Mouse (Mus musculus) retina, postnatal 1 day (tissue): ENCODE data around the gene Cdr2.
"Not testable (repeated sequence)": the region's sequence is repeated elsewhere in the genome, so short reads cannot be mapped to it uniquely, and the experiment has no call there.

Source experiments
- DNase-seq: peaks from one replicate; pipeline ENCODE4 v3.0.0-alpha.2; 2012

The Cdr2 gene

DNA sequence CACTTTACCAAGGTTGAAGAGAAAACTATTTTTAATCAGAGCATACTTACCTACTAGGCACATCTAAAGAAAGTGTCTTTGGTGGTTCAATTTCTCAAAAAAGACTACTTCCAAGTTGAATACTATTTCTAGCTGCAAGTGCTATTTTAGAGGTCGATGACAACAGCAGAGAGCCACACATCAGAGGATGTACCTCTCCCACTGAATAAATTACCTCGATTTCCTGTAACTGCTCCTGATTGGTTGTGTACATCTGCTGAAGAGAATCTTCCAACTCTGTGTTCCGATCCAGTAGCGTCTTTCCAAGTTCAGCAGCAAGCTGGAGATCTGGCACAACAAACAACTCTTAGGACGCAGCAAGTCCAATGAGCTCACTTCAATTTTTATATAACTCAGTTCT, 12.0 kb downstream of the Cdr2 start:
- no peak for DNase-seq

DNA sequence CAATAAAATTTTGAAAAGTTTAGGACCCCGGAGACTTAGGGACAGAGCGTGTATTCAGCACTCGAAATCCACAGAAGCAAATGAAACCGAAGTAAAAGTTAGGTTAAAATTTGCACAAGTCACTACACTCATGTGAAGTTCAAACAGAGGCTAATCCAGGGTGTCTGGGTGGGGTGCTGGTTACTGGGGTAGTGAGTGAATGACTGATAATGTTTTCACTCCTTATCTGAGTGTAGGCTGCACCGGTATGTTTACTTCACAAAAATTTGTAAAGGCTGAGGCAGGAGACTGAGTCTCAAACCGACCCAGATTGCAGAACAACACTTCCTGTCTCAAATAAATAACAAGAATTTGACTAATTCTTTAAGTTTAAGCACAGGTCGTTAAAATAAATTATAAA, 12.9 kb downstream of the Cdr2 start:
- DNase-seq = no peak

DNA sequence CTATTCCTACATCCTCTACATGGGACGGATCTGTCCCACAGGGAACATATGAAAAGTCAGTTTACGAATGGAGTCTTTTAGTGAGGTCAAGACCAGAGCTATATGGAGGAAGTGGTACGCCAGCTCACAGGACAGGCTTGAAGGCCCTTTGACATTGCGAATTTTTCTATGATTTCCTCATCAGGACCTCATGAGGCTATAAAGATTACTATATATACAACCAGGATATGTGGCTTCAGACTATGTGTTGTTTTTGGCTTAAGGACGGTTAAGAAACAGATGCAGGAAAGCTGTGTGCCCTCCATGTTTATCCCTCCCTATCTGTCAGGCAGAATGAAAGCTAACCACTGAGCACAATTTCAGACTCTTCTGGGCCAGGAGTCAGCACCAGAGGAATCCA, 19.0 kb downstream of the Cdr2 start:
- DNase-seq = no peak

DNA sequence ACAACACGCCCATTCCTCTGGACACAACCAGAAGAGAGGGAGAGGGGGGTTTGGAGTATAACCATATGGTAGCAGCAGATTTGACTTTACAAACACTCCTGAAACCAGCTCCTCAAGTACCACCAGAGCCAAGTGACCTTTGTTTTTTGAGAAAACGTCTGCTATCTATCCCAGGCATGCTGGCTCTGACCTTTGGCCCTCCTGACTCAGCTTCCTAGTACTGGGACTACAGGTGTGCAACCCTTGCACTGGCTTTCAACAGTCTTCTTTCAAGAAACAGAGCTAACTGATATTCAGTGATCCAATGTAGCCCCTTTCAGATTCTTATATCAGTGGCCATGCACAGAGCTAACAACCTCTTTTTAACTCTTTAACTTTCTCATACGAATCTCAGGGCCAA, 20.2 kb downstream of the Cdr2 start:
- no peak for DNase-seq

DNA sequence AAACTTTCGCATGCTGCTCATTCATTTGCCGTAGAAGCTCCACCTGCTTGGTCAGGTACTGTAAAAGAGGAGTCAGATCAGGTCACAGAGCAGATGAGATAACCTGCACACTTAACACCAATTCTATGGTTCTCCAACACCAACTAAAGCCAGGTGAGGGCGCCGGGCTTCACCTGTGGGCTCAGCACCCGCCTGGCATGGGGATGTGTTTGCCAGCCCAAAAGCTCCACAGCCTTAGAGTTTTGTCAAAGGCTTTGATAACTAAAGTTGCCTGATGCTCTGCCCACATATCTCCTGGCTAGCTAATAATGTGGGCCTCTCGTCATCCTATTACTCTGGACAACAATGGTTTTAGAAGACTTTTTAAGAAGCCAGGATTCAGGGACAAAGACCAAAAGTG, 21.5 kb downstream of the Cdr2 start:
- no peak for DNase-seq

DNA sequence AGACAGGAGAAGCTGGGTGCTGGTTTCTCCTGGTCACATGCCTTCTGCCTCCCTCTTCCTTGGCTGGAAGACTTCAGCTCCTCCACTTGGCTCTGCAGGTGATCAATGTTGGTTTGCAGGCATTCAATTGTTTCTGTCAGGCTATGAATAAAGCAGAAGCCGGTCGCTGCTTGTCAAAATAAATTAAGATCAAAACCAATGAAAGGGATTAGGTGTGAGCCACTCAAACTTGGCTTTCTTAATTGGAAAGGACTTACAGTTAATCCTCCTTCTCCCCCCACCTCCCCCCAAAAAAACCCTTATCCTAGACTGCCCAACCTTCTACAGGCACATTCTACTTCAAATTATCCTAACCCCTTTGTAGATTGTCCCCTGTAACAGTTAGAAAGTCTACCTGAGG, 22.0 kb downstream of the Cdr2 start:
- peak; percentile 69 for DNase-seq

DNA sequence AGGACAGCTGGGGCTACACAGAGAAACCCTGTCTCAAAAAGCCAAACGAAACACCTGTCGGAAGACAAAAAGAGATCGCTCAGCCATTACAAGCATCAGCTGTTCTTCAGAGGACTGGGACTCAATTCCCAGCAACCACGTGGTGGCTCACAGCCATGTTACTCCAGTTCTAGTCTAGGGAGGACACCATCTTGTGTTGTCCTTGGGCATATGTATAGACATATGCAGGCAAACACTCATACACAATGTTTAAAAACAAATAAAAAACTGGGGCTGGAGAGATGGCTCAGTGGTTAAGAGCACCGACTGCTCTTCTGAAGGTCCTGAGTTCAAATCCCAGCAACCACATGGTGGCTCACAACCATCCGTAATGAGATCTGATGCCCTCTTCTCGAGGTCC, 28.5 kb downstream of the Cdr2 start:
- DNase-seq = not testable (repeated sequence)

DNA sequence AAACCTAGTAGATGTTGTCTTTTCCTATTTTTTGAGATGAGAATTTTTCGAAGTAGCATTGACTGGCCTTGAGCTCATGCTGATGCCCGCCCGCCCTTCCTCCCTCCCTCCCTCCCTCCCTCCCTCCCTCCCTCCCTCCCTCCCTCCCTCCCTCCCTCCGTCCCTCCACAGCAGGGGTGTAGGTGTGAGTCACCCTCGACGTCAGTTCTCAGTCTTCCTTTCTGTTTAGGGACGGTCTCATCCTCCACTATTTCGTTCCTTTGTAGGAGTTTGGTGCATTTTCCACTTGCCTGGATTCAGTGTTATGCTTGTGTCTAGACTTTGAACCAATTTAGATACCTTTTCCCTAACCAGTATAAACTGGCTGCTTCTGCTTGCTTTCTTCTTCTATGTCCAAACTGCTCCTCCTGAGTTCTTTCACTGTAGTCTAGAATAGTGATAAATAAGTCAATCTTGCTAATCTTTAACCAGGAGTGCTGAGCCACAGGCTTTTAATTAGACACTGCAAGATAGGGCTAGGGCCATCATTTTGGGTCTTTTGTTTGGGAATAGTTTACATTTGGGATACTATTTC, 38.1 kb downstream of the Cdr2 start:
- DNase-seq = no peak

DNA sequence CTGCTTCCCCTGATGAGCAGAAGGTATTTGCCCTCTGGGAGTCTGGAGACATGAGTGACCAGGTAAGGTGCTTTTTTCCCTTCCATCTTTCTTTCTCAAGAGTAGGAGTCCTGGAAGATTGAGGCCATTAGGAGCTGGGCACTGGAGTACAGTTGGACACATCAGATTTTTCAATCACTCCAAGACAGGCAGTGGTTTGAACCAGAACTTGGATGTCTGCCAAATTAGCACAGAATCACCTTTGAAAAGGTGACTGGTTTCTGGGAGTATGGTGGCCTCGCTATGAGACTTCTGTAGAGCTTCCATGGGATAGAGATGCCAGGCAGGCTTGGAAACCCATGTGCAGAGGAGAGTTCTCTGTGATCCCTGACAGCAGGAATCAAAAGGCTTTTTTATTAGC, 39.6 kb downstream of the Cdr2 start:
- no peak for DNase-seq

DNA sequence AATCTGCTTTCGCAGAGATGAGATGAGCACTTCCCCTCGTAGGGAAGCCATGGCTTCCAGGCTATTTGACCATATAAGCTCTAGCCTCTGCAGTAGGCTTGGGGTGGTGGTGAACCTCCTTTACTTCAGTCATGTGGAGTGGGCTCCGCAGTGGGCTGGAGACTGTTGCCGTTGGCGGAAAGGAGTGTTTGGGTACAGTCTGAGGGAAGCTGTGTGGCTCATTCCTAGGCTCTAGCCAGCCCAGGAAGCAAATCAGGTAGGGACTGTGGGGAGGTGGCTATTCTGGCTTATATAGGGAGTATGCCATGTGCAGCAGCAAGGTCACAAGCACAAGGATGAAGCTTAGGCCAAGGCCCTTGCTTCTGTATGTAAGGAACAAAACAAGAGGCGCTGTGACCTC, 40.9 kb downstream of the Cdr2 start:
- DNase-seq = no peak

DNA sequence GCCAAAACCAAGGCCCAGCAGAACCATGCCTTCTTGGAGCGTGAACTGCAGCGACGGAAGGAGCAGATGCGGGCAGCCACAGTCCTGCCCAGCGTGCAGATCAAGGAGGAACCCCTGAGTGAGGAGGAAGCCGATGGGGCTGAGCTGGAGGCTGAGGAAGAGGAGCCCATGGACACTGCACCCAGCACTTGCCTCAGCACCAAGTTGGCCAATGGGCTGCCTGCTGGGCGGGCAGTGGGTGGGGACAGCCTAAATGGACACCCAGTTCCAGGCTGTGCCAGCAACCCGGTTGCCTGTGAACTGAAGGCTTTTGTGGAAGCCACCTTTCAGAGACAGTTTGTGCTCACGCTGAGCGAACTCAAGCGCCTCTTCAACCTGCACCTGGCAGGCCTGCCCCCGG, 41.8 kb downstream of the Cdr2 start:
- no peak for DNase-seq

DNA sequence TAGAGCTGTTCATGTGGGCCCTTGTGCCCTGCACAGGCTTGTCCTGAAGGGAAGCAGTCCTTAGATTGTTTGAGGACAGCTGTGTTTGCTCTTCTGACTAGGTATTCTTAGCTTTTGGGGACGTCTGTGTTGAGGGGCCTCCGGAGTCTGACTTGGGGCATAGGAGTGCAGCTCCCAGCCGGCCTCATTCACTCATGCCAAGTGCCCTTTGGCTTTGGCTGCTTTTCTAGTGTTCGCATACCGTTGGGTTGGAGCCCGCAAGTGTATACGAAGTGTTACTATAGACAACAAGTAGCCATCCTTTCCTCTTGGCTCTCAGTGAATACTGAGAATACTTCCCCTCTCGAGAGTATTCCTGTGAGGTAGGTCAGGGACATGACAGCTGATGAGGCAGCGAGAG, 43.9 kb downstream of the Cdr2 start:
- no peak for DNase-seq

DNA sequence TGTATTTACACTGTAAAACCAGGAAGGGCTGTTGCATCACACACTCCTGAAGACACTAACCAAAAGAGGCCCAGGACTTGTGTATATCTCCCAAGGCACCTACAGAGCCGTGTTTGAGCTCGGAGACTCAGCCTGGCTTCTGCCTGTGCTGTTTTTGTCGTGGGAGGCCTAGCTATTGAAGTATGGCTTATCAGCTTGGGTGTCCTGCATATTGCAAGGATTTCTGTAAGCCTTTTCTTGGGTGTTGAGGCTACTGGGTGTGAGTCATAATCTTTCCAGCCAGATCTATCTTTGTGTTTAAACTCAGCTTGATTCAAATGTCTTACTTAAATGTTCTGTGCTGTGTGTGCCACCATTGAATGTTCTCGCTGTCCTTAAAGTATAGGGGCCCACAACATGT, 45.6 kb downstream of the Cdr2 start:
- DNase-seq = no peak

DNA sequence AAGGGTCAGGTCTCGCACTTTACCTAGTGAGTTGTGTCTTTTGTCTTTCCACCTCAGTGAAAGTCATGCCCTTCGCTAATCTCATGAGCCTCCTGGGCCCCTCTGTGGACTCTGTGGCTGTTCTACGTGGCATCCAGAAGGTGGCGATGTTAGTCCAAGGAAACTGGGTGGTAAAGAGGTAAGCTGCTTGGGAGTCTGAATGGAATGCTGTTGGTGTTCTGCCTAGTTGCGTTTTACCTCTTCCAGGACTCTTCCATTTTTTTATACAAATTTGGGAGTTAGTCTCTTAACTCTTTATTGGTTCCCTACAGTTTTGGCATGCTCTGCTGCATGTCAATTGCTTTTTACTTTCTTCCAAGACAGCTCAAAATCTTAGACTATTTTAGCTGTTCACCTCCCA, 47.4 kb downstream of the Cdr2 start:
- DNase-seq = peak; percentile 80

DNA sequence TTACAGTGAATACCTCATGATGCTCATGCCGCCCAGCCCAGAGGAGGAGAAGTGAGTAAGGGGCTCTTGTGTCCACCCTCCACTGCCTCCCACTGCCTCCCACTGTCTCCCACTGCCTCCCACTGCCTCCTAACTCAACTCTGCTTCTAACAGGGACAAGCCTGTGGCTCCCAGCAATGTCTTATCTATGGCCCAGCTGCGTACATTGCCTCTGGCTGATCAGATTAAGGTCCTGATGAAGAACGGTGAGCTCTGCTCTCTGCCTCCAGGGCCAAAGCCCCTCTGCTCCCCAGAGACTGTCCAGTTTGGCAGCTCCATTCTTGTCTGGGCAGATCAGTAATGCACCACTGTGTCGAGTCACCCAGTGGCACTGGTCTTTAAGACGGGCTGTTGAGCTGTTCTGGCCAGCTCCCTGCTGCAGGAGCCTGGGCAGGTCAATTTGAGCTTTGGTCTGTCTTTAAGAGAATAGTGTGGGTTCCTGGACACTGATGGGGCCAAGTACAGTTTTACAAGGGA, 48.4 kb downstream of the Cdr2 start:
- no peak for DNase-seq

DNA sequence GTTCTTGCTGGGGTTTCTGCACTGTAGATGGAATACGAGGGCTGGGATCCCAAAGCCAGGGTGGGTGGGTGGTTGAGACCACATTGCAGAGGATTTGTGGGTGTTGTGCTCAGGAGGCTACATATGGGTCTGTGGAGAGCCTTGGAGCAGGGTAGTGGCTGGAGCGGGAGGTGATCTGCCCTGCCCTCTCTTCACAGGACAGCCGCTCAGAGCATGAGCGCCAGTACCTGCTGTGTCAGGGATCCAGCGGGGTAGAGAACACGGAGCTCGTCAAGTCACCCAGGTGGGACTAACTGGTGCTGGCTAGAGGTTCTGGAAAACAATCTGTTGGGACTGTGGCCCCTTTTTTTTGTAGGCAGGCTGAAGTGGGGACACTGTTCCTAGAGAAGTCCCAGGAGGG, 49.0 kb downstream of the Cdr2 start:
- DNase-seq = no peak

DNA sequence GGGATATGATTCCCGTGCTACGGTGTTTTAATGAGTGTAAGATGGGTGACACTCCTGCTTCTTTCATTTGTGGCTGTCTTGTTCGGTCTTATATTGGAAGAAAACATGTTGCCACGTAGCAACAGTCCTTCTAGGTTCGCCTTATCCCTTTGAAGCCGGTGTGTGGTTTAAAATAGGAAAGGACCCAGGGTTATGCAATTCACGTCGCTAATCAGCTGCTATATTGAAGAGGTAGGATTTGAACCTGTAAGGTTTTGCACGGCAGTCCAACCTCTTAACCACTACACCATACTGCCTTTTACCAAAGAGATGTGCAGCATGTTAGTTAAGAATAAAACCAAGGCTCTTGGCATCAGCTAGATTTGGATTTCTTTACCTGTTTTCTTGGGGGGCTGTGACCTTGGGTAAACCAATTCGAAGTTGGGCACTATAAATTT, 63.6 kb downstream of the Cdr2 start:
- DNase-seq = peak; percentile 79

DNA sequence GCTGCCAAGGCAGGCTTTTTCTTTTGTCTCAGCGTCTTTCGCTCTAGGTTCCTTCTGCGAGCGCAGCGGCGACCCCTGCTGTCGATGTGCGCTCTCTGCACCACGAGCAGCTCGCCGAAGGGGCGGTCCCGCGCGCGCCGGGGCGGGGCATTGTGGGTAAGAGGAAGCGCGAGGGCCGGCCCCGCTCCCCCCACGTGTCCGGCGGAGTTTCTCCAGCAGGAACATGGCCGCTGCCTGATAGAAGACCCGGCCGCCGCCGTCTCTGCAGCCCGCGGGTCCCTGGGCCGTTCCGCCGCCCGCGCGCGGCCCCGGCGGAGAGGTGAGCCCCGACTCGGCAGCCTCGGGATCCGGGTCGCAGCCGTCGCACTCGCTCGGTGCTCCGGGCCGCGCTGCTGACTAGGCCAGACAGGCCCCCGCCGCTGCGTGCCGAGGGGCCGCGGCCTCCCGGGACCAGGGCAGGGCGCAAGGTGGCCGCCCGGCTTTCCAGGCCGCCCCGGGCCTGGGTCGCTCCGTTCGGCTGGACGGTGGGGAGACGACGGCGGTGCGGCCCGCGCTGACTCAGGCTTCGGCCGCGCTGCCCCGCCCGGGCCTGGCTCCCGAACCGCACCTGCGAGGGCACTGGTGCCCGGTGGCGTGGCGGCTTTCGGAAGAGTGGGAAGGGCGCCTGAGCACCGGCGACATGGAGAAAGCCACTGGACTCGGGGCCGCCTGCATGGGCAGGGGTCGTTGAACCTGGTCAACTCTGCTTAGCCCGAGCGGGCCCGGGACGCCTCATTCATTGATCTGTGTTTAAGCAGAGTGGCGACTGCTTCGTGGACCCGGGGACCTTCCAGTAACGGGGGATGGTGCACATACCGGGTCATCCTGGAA, 64.3 kb downstream of the Cdr2 start, which contains the start of gene Polr3e:
Gene Polr3e, plus strand, starts transcription at position 153 of the 870 bp plus-strand sequence.
- peak; percentile 98 for DNase-seq

DNA sequence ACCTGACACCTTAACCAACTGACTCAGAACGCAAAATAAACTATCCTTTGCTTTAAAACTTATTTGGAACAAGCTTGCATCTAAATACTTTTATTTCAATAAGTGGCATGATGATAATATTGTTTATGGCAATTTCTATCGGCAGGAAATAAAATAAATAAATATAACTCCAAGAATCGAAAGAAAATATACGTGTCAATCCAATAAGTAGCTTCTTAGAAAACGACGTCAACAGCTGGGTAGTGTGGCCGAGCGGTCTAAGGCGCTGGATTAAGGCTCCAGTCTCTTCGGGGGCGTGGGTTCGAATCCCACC, 64.9 kb downstream of the Cdr2 start:
- no peak for DNase-seq

DNA sequence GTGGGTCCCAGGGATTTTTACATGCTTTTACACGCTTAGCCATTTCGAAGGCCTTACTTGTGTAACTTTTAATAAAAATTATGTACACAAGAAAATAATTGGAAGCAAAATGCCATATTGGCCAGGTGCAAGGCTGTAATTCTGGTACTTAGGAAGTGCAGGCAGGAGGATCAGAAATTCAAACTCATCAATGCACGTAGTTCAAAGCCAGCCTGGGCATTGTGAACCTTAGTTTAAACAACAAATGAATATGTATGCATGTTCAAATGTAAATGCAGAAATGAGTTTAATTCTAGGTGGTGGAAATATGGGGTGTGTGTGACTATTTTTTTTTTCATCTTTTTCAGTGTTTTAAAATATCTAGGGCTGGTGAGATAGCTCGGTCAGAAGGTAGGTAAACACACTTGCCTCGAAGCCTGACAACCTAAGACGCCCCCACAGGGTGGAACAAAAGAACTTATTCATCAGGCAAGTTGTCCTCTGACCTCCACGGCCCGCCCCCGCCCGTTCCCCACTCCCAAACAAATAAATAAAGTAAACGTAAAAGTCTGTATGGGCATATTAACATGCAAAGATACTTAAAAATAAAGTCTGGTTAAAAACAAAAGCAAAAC, 65.7 kb downstream of the Cdr2 start:
- DNase-seq = no peak

DNA sequence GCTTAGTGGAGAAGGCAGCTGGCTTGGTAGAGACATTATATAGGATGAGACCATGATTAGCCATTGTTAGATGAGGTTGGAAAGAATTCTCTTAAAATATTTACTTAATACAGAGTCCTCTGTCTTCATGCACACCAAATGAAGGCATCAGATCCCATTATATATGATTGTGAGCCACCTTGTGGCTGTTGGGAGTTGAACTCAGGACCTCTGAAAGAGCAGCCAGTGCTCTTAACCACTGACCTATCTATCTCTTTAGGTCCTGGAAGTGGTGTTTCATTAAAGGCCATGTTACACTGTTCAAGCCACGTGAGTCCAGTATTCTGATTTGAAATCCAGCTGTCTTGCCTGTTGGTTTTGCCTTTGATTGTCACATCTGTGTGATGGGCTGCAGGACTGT, 68.8 kb downstream of the Cdr2 start:
- no peak for DNase-seq

DNA sequence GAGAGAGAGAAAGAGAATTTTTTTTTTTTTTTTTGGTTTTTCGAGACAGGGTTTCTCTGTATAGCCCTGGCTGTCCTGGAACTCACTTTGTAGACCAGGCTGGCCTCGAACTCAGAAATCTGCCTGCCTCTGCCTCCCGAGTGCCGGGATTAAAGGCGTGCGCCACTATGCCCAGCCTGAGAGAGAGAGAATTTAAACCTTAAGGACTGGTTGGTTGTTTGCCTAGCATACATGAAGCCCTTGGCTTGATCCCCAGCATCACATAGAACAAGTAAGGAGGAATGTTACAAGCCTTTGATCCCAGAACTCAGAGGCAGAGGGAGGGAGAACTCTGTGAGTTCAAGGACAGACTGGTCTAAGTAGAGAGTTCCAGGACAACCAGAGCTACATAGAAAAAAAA, 70.8 kb downstream of the Cdr2 start:
- DNase-seq = not testable (repeated sequence)

DNA sequence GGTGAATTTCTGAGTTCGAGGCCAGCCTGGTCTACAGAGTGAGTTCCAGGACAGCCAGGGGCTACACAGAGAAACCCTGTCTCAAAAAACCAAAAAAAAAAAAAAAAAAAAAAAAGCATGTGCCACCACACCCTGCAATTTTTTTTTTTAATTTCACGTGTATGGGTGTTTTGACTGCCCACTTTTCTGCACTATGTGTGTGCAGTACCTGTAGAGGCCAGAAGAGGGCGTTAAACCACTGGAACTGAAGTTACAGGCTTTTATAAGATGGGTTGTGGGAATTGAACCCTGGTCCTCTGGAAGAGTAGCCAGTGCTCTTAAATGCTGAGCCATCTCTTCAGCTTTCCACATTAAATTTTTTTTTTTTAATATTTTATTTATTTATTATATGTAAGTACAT, 71.9 kb downstream of the Cdr2 start:
- DNase-seq = not testable (repeated sequence)
